Mouse (Mus musculus): ENCODE measurements around the gene Vwa8. TPM values are rescaled to one million over a fixed set of nuclear protein-coding genes. Genes with fewer than 3 reads are reported as not detected.
"Not testable (repeated sequence)": the region's sequence is repeated elsewhere in the genome, so short reads cannot be mapped to it uniquely, and the experiment has no call there.

Vwa8 gene
- polyA plus RNA-seq, 1 experiment from 2014 or later = 7.6 TPM

GRCm38 (mm10) chr14:78935796-78936195, 86.9 kb downstream of the Vwa8 start:
- Histone ChIP-seq H3K27me3 (ENCODE audit: insufficient read depth, poor library complexity, severe bottlenecking) (no peaks in the 10 kb centered on the region), H3K27ac (no peak overlapping the region), H3K4me3 (no peak overlapping the region), H3K9me3 (no peaks in the 10 kb centered on the region), H3K4me1 (replicated peaks) (no peaks in the 10 kb centered on the region), H3K36me3 (no peaks in the 10 kb centered on the region)
- WGBS = 71% methylated on average over 3 of the region's 3 CpGs
- no peak for DNase-seq (ENCODE audit: low spot score)

GRCm38 (mm10) chr14:78941741-78942475, 93.1 kb downstream of the Vwa8 start:
- WGBS = 91% methylated on average over 11 of the region's 11 CpGs
- H3K4me1 ChIP-seq (replicated peaks) = no peaks in the 10 kb centered on the region
- H3K27me3 ChIP-seq (ENCODE audit: insufficient read depth, poor library complexity, severe bottlenecking) = no peaks in the 10 kb centered on the region
- no peaks in the 10 kb centered on the region for H3K36me3 ChIP-seq
- H3K27ac ChIP-seq = no peak overlapping the region
- no peaks in the 10 kb centered on the region for H3K9me3 ChIP-seq
- no peak for DNase-seq (ENCODE audit: low spot score)
- H3K4me3 ChIP-seq = no peak overlapping the region

GRCm38 (mm10) chr14:78955745-78956144, 106.9 kb downstream of the Vwa8 start:
- no peak overlapping the region for H3K27ac ChIP-seq
- H3K36me3 ChIP-seq = 0 out of 2 replicates have a peak, but pooled peaks cover 5% of the 10 kb centered on the region
- H3K9me3 ChIP-seq = no peaks in the 10 kb centered on the region
- H3K4me3 ChIP-seq = no peak overlapping the region
- DNase-seq (ENCODE audit: low spot score) = no peak
- 81% methylated on average over 2 of the region's 2 CpGs for WGBS
- H3K4me1 ChIP-seq (replicated peaks) = no peaks in the 10 kb centered on the region
- H3K27me3 ChIP-seq (ENCODE audit: insufficient read depth, poor library complexity, severe bottlenecking) = no peaks in the 10 kb centered on the region

GRCm38 (mm10) chr14:78970621-78971020, 121.8 kb downstream of the Vwa8 start:
- no peaks in the 10 kb centered on the region for H3K27me3 ChIP-seq (ENCODE audit: insufficient read depth, poor library complexity, severe bottlenecking)
- H3K4me1 ChIP-seq (replicated peaks) = no peaks in the 10 kb centered on the region
- 91% methylated on average over 10 of the region's 10 CpGs for WGBS
- no peaks in the 10 kb centered on the region for H3K36me3 ChIP-seq
- no peak for DNase-seq (ENCODE audit: low spot score)
- H3K4me3 ChIP-seq = no peak overlapping the region
- no peak overlapping the region for H3K27ac ChIP-seq
- H3K9me3 ChIP-seq = no peaks in the 10 kb centered on the region

GRCm38 (mm10) chr14:78972424-78972823, 123.6 kb downstream of the Vwa8 start:
- Histone ChIP-seq H3K4me3 (no peak overlapping the region), H3K36me3 (no peaks in the 10 kb centered on the region), H3K27me3 (ENCODE audit: insufficient read depth, poor library complexity, severe bottlenecking) (no peaks in the 10 kb centered on the region), H3K9me3 (no peaks in the 10 kb centered on the region), H3K4me1 (replicated peaks) (no peaks in the 10 kb centered on the region), H3K27ac (no peak overlapping the region)
- 65% methylated on average over 1 of the region's 1 CpGs for WGBS
- no peak for DNase-seq (ENCODE audit: low spot score)

GRCm38 (mm10) chr14:78983104-78983503, 134.3 kb downstream of the Vwa8 start:
- no peak for DNase-seq (ENCODE audit: low spot score)
- H3K27ac ChIP-seq = no peak overlapping the region
- H3K36me3 ChIP-seq = no peaks in the 10 kb centered on the region
- no peak overlapping the region for H3K4me3 ChIP-seq
- WGBS = 76% methylated on average over 2 of the region's 2 CpGs
- no peaks in the 10 kb centered on the region for H3K9me3 ChIP-seq
- no peaks in the 10 kb centered on the region for H3K27me3 ChIP-seq (ENCODE audit: insufficient read depth, poor library complexity, severe bottlenecking)
- no peaks in the 10 kb centered on the region for H3K4me1 ChIP-seq (replicated peaks)

GRCm38 (mm10) chr14:78984296-78984695, 135.4 kb downstream of the Vwa8 start:
- Histone ChIP-seq H3K36me3 (no peaks in the 10 kb centered on the region), H3K27ac (no peak overlapping the region), H3K27me3 (ENCODE audit: insufficient read depth, poor library complexity, severe bottlenecking) (no peaks in the 10 kb centered on the region), H3K9me3 (no peaks in the 10 kb centered on the region), H3K4me3 (no peak overlapping the region), H3K4me1 (replicated peaks) (no peaks in the 10 kb centered on the region)
- 83% methylated on average over 2 of the region's 2 CpGs for WGBS
- DNase-seq (ENCODE audit: low spot score) = no peak

GRCm38 (mm10) chr14:78987543-78987942, 138.7 kb downstream of the Vwa8 start:
- 89% methylated on average over 8 of the region's 8 CpGs for WGBS
- H3K27ac ChIP-seq = no peak overlapping the region
- H3K9me3 ChIP-seq = no peaks in the 10 kb centered on the region
- no peak for DNase-seq (ENCODE audit: low spot score)
- no peak overlapping the region for H3K4me3 ChIP-seq
- no peaks in the 10 kb centered on the region for H3K27me3 ChIP-seq (ENCODE audit: insufficient read depth, poor library complexity, severe bottlenecking)
- H3K36me3 ChIP-seq = no peaks in the 10 kb centered on the region
- no peaks in the 10 kb centered on the region for H3K4me1 ChIP-seq (replicated peaks)

GRCm38 (mm10) chr14:78992456-78992855, 143.6 kb downstream of the Vwa8 start:
- H3K4me1 ChIP-seq (replicated peaks) = no peaks in the 10 kb centered on the region
- no peaks in the 10 kb centered on the region for H3K36me3 ChIP-seq
- no peaks in the 10 kb centered on the region for H3K27me3 ChIP-seq (ENCODE audit: insufficient read depth, poor library complexity, severe bottlenecking)
- DNase-seq (ENCODE audit: low spot score) = no peak
- no peaks in the 10 kb centered on the region for H3K9me3 ChIP-seq
- H3K4me3 ChIP-seq = no peak overlapping the region
- 84% methylated on average over 4 of the region's 4 CpGs for WGBS
- no peak overlapping the region for H3K27ac ChIP-seq

GRCm38 (mm10) chr14:78993515-78993914, 144.7 kb downstream of the Vwa8 start:
- 88% methylated on average over 4 of the region's 4 CpGs for WGBS

GRCm38 (mm10) chr14:78996359-78996758, 147.5 kb downstream of the Vwa8 start:
- Histone ChIP-seq H3K4me1 (replicated peaks) (no peaks in the 10 kb centered on the region), H3K36me3 (no peaks in the 10 kb centered on the region), H3K27me3 (ENCODE audit: insufficient read depth, poor library complexity, severe bottlenecking) (no peaks in the 10 kb centered on the region), H3K4me3 (no peak overlapping the region), H3K9me3 (no peaks in the 10 kb centered on the region), H3K27ac (no peak overlapping the region)
- no peak for DNase-seq (ENCODE audit: low spot score)
- WGBS = 92% methylated on average over 2 of the region's 2 CpGs

More at GRCm38 (mm10) chr14:78993515-78993914, 144.7 kb downstream of the Vwa8 start:
- Histone ChIP-seq H3K4me1 (replicated peaks) (no peaks in the 10 kb centered on the region), H3K9me3 (no peaks in the 10 kb centered on the region), H3K27me3 (ENCODE audit: insufficient read depth, poor library complexity, severe bottlenecking) (no peaks in the 10 kb centered on the region), H3K4me3 (no peak overlapping the region), H3K36me3 (no peaks in the 10 kb centered on the region), H3K27ac (no peak overlapping the region)
- DNase-seq (ENCODE audit: low spot score) = no peak

- no peaks in the 10 kb centered on the region for H3K36me3 ChIP-seq
- no peaks in the 10 kb centered on the region for H3K27me3 ChIP-seq (ENCODE audit: insufficient read depth, poor library complexity, severe bottlenecking)
- no peak overlapping the region for H3K4me3 ChIP-seq
- no peaks in the 10 kb centered on the region for H3K4me1 ChIP-seq (replicated peaks)
- WGBS = 62% methylated on average over 1 of the region's 1 CpGs
- no peak overlapping the region for H3K27ac ChIP-seq
- H3K9me3 ChIP-seq = no peaks in the 10 kb centered on the region
- peak; percentile 20 for DNase-seq (ENCODE audit: low spot score)
Observed at GRCm38 (mm10) chr14:79003576-79003975, 154.7 kb downstream of the Vwa8 start.

- not testable (repeated sequence) for H3K9me3 ChIP-seq; H3K4me3 ChIP-seq; H3K27me3 ChIP-seq (ENCODE audit: insufficient read depth, poor library complexity, severe bottlenecking); H3K36me3 ChIP-seq; DNase-seq (ENCODE audit: low spot score); H3K27ac ChIP-seq
- WGBS = 88% methylated on average over 5 of the region's 5 CpGs
- peaks cover 13% of the 10 kb centered on the region for H3K4me1 ChIP-seq (replicated peaks)
Observed at GRCm38 (mm10) chr14:79017710-79018109, 168.9 kb downstream of the Vwa8 start.

- WGBS = 86% methylated on average over 4 of the region's 4 CpGs
Observed at GRCm38 (mm10) chr14:79018564-79018963, 169.7 kb downstream of the Vwa8 start.

More at GRCm38 (mm10) chr14:79018564-79018963, 169.7 kb downstream of the Vwa8 start:
- no peak for DNase-seq (ENCODE audit: low spot score)
- Histone ChIP-seq H3K9me3 (no peaks in the 10 kb centered on the region), H3K27ac (no peak overlapping the region), H3K4me1 (replicated peaks) (peaks cover 16% of the 10 kb centered on the region), H3K36me3 (no peaks in the 10 kb centered on the region), H3K4me3 (no peak overlapping the region), H3K27me3 (ENCODE audit: insufficient read depth, poor library complexity, severe bottlenecking) (no peaks in the 10 kb centered on the region)

Measured in hindbrain, embryonic 10.5 days (tissue).